Mouse (Mus musculus): ENCODE results near the gene Birc2.

The Birc2 gene

GRCm38 (mm10) chr9:7845216-7845895 lies 8.5 kb upstream of the Birc2 start:
- no peak for DNase-seq

GRCm38 (mm10) chr9:7841221-7841620 lies 4.4 kb upstream of the Birc2 start:
- no peak for DNase-seq

GRCm38 (mm10) chr9:7837806-7838440 lies 1.1 kb upstream of the Birc2 start:
- no peak for DNase-seq

- peak; percentile 48 for DNase-seq
Measured at GRCm38 (mm10) chr9:7836331-7836730, 533 bp downstream of the Birc2 start.

GRCm38 (mm10) chr9:7835302-7835701 lies 1.6 kb downstream of the Birc2 start:
- DNase-seq: no peak

- no peak for DNase-seq
Measured at GRCm38 (mm10) chr9:7833421-7833820, 3.4 kb downstream of the Birc2 start.

GRCm38 (mm10) chr9:7829531-7830528 lies 7.0 kb downstream of the Birc2 start:
- no peak for DNase-seq

GRCm38 (mm10) chr9:7828706-7829105 lies 8.2 kb downstream of the Birc2 start:
- no peak for DNase-seq

- DNase-seq: no peak
Measured at GRCm38 (mm10) chr9:7824916-7825315, 11.9 kb downstream of the Birc2 start.

- no peak for DNase-seq
Measured at GRCm38 (mm10) chr9:7822758-7823157, 14.1 kb downstream of the Birc2 start.

- DNase-seq: no peak
Measured at GRCm38 (mm10) chr9:7805101-7805506, 31.8 kb downstream of the Birc2 start.

- no peak for DNase-seq
Measured at GRCm38 (mm10) chr9:7798555-7798954, 38.3 kb downstream of the Birc2 start.

GRCm38 (mm10) chr9:7797542-7797941 lies 39.3 kb downstream of the Birc2 start:
- DNase-seq: no peak

GRCm38 (mm10) chr9:7796129-7796864 lies 40.6 kb downstream of the Birc2 start:
- no peak for DNase-seq

- DNase-seq: no peak
Measured at GRCm38 (mm10) chr9:7795581-7795980, 41.3 kb downstream of the Birc2 start.

- no peak for DNase-seq
Measured at GRCm38 (mm10) chr9:7793561-7793960, 43.3 kb downstream of the Birc2 start.

GRCm38 (mm10) chr9:7790580-7791084 lies 46.2 kb downstream of the Birc2 start:
- no peak for DNase-seq

- no peak for DNase-seq
Measured at GRCm38 (mm10) chr9:7789764-7790575, 46.9 kb downstream of the Birc2 start.

- DNase-seq: no peak
Measured at GRCm38 (mm10) chr9:7788411-7788810, 48.5 kb downstream of the Birc2 start.

- DNase-seq: no peak
Measured at GRCm38 (mm10) chr9:7786086-7786485, 50.8 kb downstream of the Birc2 start.

- DNase-seq: no peak
Measured at GRCm38 (mm10) chr9:7785396-7785795, 51.5 kb downstream of the Birc2 start.

GRCm38 (mm10) chr9:7784615-7785012 lies 52.2 kb downstream of the Birc2 start:
- no peak for DNase-seq

Measured in cerebellum, adult 11 months (tissue).